Mouse (Mus musculus): ENCODE measurements around the gene Pgap2. TPM values are rescaled to one million over a fixed set of nuclear protein-coding genes. Genes with fewer than 3 reads are reported as not detected.

Pgap2 gene
- total and polyA plus RNA-seq, 3 experiments: 18.3 to 38.5 (median 23.7) TPM

GRCm38 (mm10) chr7:102282261-102282660 is 72.3 kb downstream of the Pgap2 start:
- TF ChIP-seq MEF2A (IDR thresholded peaks at IDR 0.05; ENCODE audit: borderline replicate concordance, low read depth, low read length) (no peak), TBP (conservative IDR thresholded peaks at IDR 0.05; ENCODE audit: low read depth, low read length) (no peak), MAZ (IDR thresholded peaks at IDR 0.05; ENCODE audit: low read depth, low read length) (no peak), ETS1 (conservative IDR thresholded peaks at IDR 0.05; ENCODE audit: low read depth, low read length) (no peak), NRF1 (IDR thresholded peaks at IDR 0.05; ENCODE audit: low read depth, low read length) (no peak), JUN (IDR thresholded peaks at IDR 0.05; ENCODE audit: insufficient read depth, low read depth, low read length) (no peak), ZMIZ1 (IDR thresholded peaks at IDR 0.05; ENCODE audit: low read depth, low read length) (no peak), PAX5 (IDR thresholded peaks at IDR 0.05; ENCODE audit: low read length) (no peak)
- in situ Hi-C loops (cut with MboI; ENCODE audit: low pct_ligation_motif_present, low pct_unique_long_range_greater_than_20kb, low sequenced_read_pairs): no loop called here
- H3K4me1 ChIP-seq (ENCODE audit: control insufficient read depth in 1 of 2, insufficient read depth in 2 of 2): no peaks in the 10 kb centered on the region

More at GRCm38 (mm10) chr7:102282261-102282660, 72.3 kb downstream of the Pgap2 start:
- H3K27me3 ChIP-seq (replicated peaks): no peaks in the 10 kb centered on the region
- H3K27ac ChIP-seq (ENCODE audit: insufficient read depth, low read depth): no peak overlapping the region
- H3K36me3 ChIP-seq (replicated peaks in 1 of 2; ENCODE audit: control insufficient read depth in 1 of 2, insufficient read depth in 1 of 2, low read length in 1 of 2): no peaks in the 10 kb centered on the region
- H3K9ac ChIP-seq (ENCODE audit: insufficient read depth, low read depth): no peak overlapping the region
- 0 out of 2 replicates have a peak, but pooled peaks cover 2% of the 10 kb centered on the region for H3K79me2 ChIP-seq (replicated peaks; ENCODE audit: control insufficient read depth, extremely low read depth, insufficient read depth, poor library complexity, severe bottlenecking)
- dilution Hi-C loops (cut with MboI; ENCODE audit: extremely low pct_ligation_motif_present, extremely low pct_unique_long_range_greater_than_20kb, low sequenced_read_pairs): no loop called here
- no peak for DNase-seq (ENCODE audit: extremely low read depth)
- no peaks in the 10 kb centered on the region for H3K9me3 ChIP-seq (replicated peaks; ENCODE audit: low read length)
- H3K4me3 ChIP-seq (replicated peaks in 1 of 3; ENCODE audit: low read depth in 2 of 3, low read length in 2 of 3, poor library complexity in 1 of 3): no peak overlapping the region
- H3K4me2 ChIP-seq (ENCODE audit: insufficient read depth, low read depth, poor library complexity, severe bottlenecking): no peak overlapping the region

Other genes starting within 250 kb of the Pgap2 start
- gene Il18bp, start 191.5 kb upstream of the Pgap2 start, total RNA-seq (2012; rRNA removed): 1.9 and 2.6 TPM in 2 replicates
- 1.7 and 1.9 TPM in 2 replicates for gene Il18bp, start 191.5 kb upstream of the Pgap2 start, total RNA-seq (2014; rRNA removed)
- gene Il18bp, start 191.5 kb upstream of the Pgap2 start, polyA plus RNA-seq (2012; ENCODE audit: insufficient read length, low read depth): 2.9 and 3.3 TPM in 2 replicates
- gene Rnf121, start 144.7 kb upstream of the Pgap2 start, total RNA-seq (2012; rRNA removed): 20.4 and 20.7 TPM in 2 replicates
- gene Rnf121, start 144.7 kb upstream of the Pgap2 start, total RNA-seq (2014; rRNA removed): 10.3 and 13.9 TPM in 2 replicates
- 24.8 and 27.7 TPM in 2 replicates for gene Rnf121, start 144.7 kb upstream of the Pgap2 start, polyA plus RNA-seq (2012; ENCODE audit: insufficient read length, low read depth)
- 19.8 and 20.2 TPM in 2 replicates for gene Xndc1, start 144.7 kb upstream of the Pgap2 start, total RNA-seq (2012; rRNA removed)
- gene Xndc1, start 144.7 kb upstream of the Pgap2 start, total RNA-seq (2014; rRNA removed): 15.4 and 19.9 TPM in 2 replicates
- 23.4 and 26.7 TPM in 2 replicates for gene Xndc1, start 144.7 kb upstream of the Pgap2 start, polyA plus RNA-seq (2012; ENCODE audit: insufficient read length, low read depth)
- gene Xntrpc, start 144.5 kb upstream of the Pgap2 start, total RNA-seq (2012; rRNA removed): 1.6 and 1.9 TPM in 2 replicates
- 0.64 and 0.93 TPM in 2 replicates for gene Xntrpc, start 144.5 kb upstream of the Pgap2 start, total RNA-seq (2014; rRNA removed)
- 1.6 and 1.7 TPM in 2 replicates for gene Xntrpc, start 144.5 kb upstream of the Pgap2 start, polyA plus RNA-seq (2012; ENCODE audit: insufficient read length, low read depth)
- 0.17 TPM in 1 of 2 replicates, not detected in the other for gene Trpc2, start 127.1 kb upstream of the Pgap2 start, total RNA-seq (2012; rRNA removed)
- gene Trpc2, start 127.1 kb upstream of the Pgap2 start, total RNA-seq (2014; rRNA removed): 0.24 TPM in 1 of 2 replicates, not detected in the other
- gene Trpc2, start 127.1 kb upstream of the Pgap2 start, polyA plus RNA-seq (2012; ENCODE audit: insufficient read length, low read depth): not detected in 2 replicates
- gene Art1, start 108.5 kb upstream of the Pgap2 start, total RNA-seq (2012; rRNA removed): 0.17 and 0.21 TPM in 2 replicates
- 0.20 and 0.22 TPM in 2 replicates for gene Art1, start 108.5 kb upstream of the Pgap2 start, total RNA-seq (2014; rRNA removed)
- gene Art1, start 108.5 kb upstream of the Pgap2 start, polyA plus RNA-seq (2012; ENCODE audit: insufficient read length, low read depth): 0.40 and 0.67 TPM in 2 replicates
- gene Art5, start 100.7 kb upstream of the Pgap2 start, total RNA-seq (2012; rRNA removed): 0.71 and 0.85 TPM in 2 replicates
- 2.6 and 2.7 TPM in 2 replicates for gene Art5, start 100.7 kb upstream of the Pgap2 start, total RNA-seq (2014; rRNA removed)
- 3.9 and 4.7 TPM in 2 replicates for gene Art5, start 100.7 kb upstream of the Pgap2 start, polyA plus RNA-seq (2012; ENCODE audit: insufficient read length, low read depth)
- gene Chrna10, start 93.4 kb upstream of the Pgap2 start, total RNA-seq (2012; rRNA removed): not detected in 2 replicates
- gene Chrna10, start 93.4 kb upstream of the Pgap2 start, total RNA-seq (2014; rRNA removed): not detected in 2 replicates
- gene Chrna10, start 93.4 kb upstream of the Pgap2 start, polyA plus RNA-seq (2012; ENCODE audit: insufficient read length, low read depth): not detected in 2 replicates
- gene Nup98, start within 50 bp of the Pgap2 start, total RNA-seq (2012; rRNA removed): 24.6 and 27.3 TPM in 2 replicates
- 23.9 and 25.0 TPM in 2 replicates for gene Nup98, start within 50 bp of the Pgap2 start, total RNA-seq (2014; rRNA removed)
- gene Nup98, start within 50 bp of the Pgap2 start, polyA plus RNA-seq (2012; ENCODE audit: insufficient read length, low read depth): 34.3 and 37.1 TPM in 2 replicates
- 17.1 and 22.7 TPM in 2 replicates for gene Rhog, start 45.8 kb downstream of the Pgap2 start, total RNA-seq (2012; rRNA removed)
- 9.6 and 12.2 TPM in 2 replicates for gene Rhog, start 45.8 kb downstream of the Pgap2 start, total RNA-seq (2014; rRNA removed)
- 109 and 118 TPM in 2 replicates for gene Rhog, start 45.8 kb downstream of the Pgap2 start, polyA plus RNA-seq (2012; ENCODE audit: insufficient read length, low read depth)
- 8.9 and 10.2 TPM in 2 replicates for gene Stim1, start 57.6 kb downstream of the Pgap2 start, total RNA-seq (2012; rRNA removed)
- 21.0 and 26.6 TPM in 2 replicates for gene Stim1, start 57.6 kb downstream of the Pgap2 start, total RNA-seq (2014; rRNA removed)
- 23.9 and 24.1 TPM in 2 replicates for gene Stim1, start 57.6 kb downstream of the Pgap2 start, polyA plus RNA-seq (2012; ENCODE audit: insufficient read length, low read depth)
- 156 and 191 TPM in 2 replicates for gene Rrm1, start 231.5 kb downstream of the Pgap2 start, total RNA-seq (2012; rRNA removed)
- gene Rrm1, start 231.5 kb downstream of the Pgap2 start, total RNA-seq (2014; rRNA removed): 227 and 253 TPM in 2 replicates
- gene Rrm1, start 231.5 kb downstream of the Pgap2 start, polyA plus RNA-seq (2012; ENCODE audit: insufficient read length, low read depth): 248 and 308 TPM in 2 replicates